Mouse (Mus musculus): ENCODE results near the gene Aldh3b3.

DNA sequence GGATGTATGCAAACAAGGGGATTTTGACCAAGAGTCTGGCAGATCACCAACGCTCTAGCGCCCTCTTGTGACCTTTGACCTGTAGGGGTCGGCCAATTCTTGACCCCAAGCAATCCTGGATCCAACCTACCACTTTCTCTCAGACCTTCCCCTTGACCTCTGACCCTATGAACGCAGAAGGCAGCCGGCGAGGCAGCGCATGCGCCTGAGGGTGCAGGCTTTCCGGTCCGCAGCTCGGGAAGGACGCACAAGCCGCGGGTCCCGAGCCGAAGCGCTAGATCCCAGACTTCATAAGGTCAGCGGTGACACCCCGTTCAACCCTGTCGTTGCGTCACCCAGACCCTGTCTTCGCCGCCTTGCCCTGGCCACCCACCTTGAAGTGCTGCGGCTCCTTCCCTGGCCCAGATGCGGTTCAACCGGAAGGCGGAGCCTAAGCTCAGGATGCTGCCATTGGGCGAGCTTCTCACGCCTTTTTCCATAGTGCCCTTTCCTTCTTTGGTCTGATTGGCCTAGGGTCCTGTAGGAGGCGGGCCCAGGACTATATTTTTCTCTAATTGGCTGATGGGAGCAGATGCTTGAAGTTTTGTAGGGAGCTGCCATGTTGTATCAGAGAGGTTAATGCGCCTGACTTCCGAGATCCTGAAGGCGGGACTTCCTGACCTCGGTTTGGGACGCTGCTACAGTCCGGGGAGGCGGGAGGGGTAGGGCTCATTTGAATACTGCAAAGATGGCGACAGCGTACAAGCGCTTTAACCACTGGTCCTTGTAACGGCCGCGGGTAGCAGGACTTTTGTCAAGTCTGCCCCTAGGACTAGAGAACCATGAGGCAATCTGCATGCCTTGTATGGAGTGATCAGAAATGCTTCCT is 45.9 kb upstream of the Aldh3b3 start, which contains the start of gene Ndufs8:
- TF ChIP-seq USF1 (IDR thresholded peaks at IDR 0.05; ENCODE audit: low read depth) = no peak
- TF ChIP-seq POLR2AphosphoS2 (IDR thresholded peaks at IDR 0.05; ENCODE audit: insufficient read length, low read depth) = peak; percentile 83
- TF ChIP-seq E2F4 (IDR thresholded peaks at IDR 0.05; ENCODE audit: insufficient read depth) = peak; percentile 64
- peak; percentile 73 for TF ChIP-seq POLR2A (IDR thresholded peaks at IDR 0.05; ENCODE audit: insufficient read length, low read depth)
- no peak for TF ChIP-seq MYOG (IDR thresholded peaks at IDR 0.05; ENCODE audit: control insufficient read depth in 1 of 3, insufficient read depth in 1 of 3, insufficient read length in 2 of 3, low read depth in 2 of 3)
- no peak for TF ChIP-seq TCF3 (IDR thresholded peaks at IDR 0.05; ENCODE audit: insufficient read length, low read depth)
- no peak for TF ChIP-seq TCF12 (IDR thresholded peaks at IDR 0.05; ENCODE audit: insufficient read depth, poor library complexity, severe bottlenecking)

All from myocyte (in vitro differentiated cells).